Mouse (Mus musculus) midbrain, embryonic 12.5 days (tissue): ENCODE measurements around the gene Gch1. TPM values are rescaled to one million over a fixed set of nuclear protein-coding genes. Genes with fewer than 3 reads are reported as not detected.
A peak's percentile ranks its signal among the peaks of the same experiment; 100 is the strongest.

ENCODE experiments used
- ATAC-seq: fragments of 200-750 bp; cut with Nextera tagmentation; 2 replicates; pipeline ENCODE4 v1.8.0; 2017; ENCODE audit warnings: low read depth, moderate TSS enrichment, moderate library complexity; ENCODE audit not compliant: low FRiP score
- H3K27ac ChIP-seq: fragments of 300-500 bp; sonication (generic); replicated peaks from 2 replicates; pipeline ENCODE4 v1.5.1; 2016; ENCODE audit warnings: mild to moderate bottlenecking
- H3K27me3 ChIP-seq: fragments of 300-500 bp; sonication (generic); 2 replicates; pipeline ENCODE4 v1.6.1; 2016; ENCODE audit warnings: mild to moderate bottlenecking
- H3K36me3 ChIP-seq: fragments of 300-500 bp; sonication (generic); 2 replicates; pipeline ENCODE4 v1.6.1; 2016
- H3K4me1 ChIP-seq: fragments of 300-500 bp; sonication (generic); 2 replicates; pipeline ENCODE4 v1.6.1; 2016
- H3K4me2 ChIP-seq: fragments of 300-500 bp; sonication (generic); replicated peaks from 2 replicates; pipeline ENCODE4 v1.6.1; 2016; ENCODE audit warnings: mild to moderate bottlenecking, moderate library complexity
- H3K4me3 ChIP-seq: fragments of 300-500 bp; sonication (generic); 2 replicates; pipeline ENCODE4 v1.5.1; 2016; ENCODE audit warnings: mild to moderate bottlenecking
- H3K9ac ChIP-seq: fragments of 300-500 bp; sonication (generic); replicated peaks from 2 replicates; pipeline ENCODE4 v1.6.1; 2016; ENCODE audit warnings: mild to moderate bottlenecking, moderate library complexity
- H3K9me3 ChIP-seq: fragments of 300-500 bp; sonication (generic); 2 replicates; pipeline ENCODE4 v1.6.1; 2016; ENCODE audit warnings: mild to moderate bottlenecking
- WGBS: fragments of 180-500 bp; shearing (Covaris S2); methylation state at CpG from one replicate; pipeline ENCODE4 v1.1.7; 2016; 5-methylcytosine and 5-hydroxymethylcytosine counted together
- polyA plus RNA-seq: library from polyadenylated mRNA; unstranded; fragments of >200 nt; fragmentation: Nextera tagmentation; extraction: Ambion mirVana; gene quantifications from 2 replicates; pipeline ENCODE4 v1.2.1, GENCODE M21; 2016

The Gch1 gene
- 3.1 and 5.0 TPM in 2 replicates for polyA plus RNA-seq

DNA sequence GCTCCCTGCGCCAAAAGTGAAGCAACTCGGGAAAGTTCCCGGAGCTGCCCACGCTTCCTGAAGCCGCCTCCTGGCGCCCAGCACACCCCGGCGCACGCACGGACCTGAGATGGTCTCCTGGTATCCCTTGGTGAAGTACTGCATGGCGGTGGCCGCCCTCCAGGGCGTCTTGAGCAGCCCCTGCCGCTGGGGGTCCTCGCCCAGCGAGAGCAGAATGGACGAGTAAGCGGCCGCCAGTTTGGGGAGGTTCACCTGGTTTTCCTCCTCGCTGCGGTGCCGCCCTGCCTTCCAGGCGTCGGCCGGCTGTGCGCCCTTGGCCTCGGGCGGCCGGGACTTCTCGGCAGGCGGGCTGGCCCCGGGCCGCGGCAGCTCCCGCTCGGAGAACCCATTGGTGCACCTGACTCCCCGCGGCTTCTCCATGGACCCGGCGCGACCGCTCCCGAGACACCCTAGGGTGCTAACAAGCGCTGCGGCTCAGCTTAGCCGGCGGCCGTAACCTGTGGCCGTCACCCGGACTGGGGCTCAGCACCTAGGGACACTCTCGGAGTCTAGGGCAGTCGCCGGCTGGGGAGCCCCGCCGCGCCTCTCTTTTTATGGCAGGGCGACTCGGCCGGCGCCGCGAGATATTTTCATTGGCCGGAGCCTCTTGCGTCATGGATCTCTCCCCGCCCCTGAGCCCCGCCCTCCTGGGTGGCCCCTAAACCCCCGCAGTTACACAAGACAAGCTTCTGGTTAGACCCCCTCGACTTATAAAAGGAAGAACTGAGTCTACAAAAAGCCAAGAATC, at the start of gene Gch1:
Gene Gch1, minus strand, starts transcription at position 566 of the 787 bp plus-strand sequence.
- Histone ChIP-seq H3K4me2 (peak within 1 kb of the TSS; percentile 99), H3K9me3 (no peaks in the 10 kb centered on the region), H3K9ac (peak within 1 kb of the TSS; percentile 61), H3K27ac (no peak within 1 kb of the TSS), H3K27me3 (peaks cover 19% of the 10 kb centered on the region), H3K4me3 (peak within 1 kb of the TSS; percentile 82), H3K4me1 (peaks cover 7% of the 10 kb centered on the region), H3K36me3 (no peaks in the 10 kb centered on the region)
- ATAC-seq = peak; percentile 93
- WGBS = 0% methylated on average over 67 of the region's 68 CpGs

- ATAC-seq = no peak
- H3K36me3 ChIP-seq = peaks cover 9% of the 10 kb centered on the region; the same call in 1 of the 2 replicates
- no peaks in the 10 kb centered on the region for H3K27me3 ChIP-seq
- H3K4me2 ChIP-seq = no peak overlapping the region
- H3K27ac ChIP-seq = no peak overlapping the region
- WGBS = 83% methylated on average over 4 of the region's 4 CpGs
- 0 out of 2 replicates have a peak, but pooled peaks cover 5% of the 10 kb centered on the region for H3K9me3 ChIP-seq
- H3K4me3 ChIP-seq = no peak overlapping the region
- no peaks in the 10 kb centered on the region for H3K4me1 ChIP-seq
- no peak overlapping the region for H3K9ac ChIP-seq
Measured at GRCm38 (mm10) chr14:47237286-47237685, 48.1 kb upstream of the Gch1 start.

DNA sequence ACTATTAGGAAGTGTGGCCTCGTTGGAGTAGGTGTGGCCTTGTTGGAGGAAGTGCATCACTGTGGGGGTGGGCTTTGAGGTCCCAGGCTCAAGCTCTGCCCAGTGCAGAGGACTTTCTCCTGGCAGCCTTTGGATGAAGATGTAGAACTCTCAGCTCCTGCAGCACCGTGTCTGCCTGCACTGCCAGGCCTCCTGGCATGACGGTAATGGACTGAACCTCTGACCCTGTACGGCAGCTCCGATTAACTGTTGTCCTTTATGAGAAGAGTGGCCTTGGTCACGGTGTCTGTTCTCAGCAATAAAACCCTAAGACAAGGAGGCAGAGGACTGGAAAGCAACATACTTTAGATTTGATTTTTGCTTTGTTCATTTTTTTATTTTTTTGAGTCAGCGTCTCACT, 47.3 kb upstream of the Gch1 start:
- WGBS = 94% methylated on average over 7 of the region's 7 CpGs
- no peak for ATAC-seq
- Histone ChIP-seq H3K4me1 (no peaks in the 10 kb centered on the region), H3K4me3 (no peak overlapping the region), H3K27ac (no peak overlapping the region), H3K9ac (no peak overlapping the region), H3K4me2 (no peak overlapping the region), H3K27me3 (no peaks in the 10 kb centered on the region), H3K9me3 (0 out of 2 replicates have a peak, but pooled peaks cover 5% of the 10 kb centered on the region), H3K36me3 (peaks cover 7% of the 10 kb centered on the region; the same call in 1 of the 2 replicates)

DNA sequence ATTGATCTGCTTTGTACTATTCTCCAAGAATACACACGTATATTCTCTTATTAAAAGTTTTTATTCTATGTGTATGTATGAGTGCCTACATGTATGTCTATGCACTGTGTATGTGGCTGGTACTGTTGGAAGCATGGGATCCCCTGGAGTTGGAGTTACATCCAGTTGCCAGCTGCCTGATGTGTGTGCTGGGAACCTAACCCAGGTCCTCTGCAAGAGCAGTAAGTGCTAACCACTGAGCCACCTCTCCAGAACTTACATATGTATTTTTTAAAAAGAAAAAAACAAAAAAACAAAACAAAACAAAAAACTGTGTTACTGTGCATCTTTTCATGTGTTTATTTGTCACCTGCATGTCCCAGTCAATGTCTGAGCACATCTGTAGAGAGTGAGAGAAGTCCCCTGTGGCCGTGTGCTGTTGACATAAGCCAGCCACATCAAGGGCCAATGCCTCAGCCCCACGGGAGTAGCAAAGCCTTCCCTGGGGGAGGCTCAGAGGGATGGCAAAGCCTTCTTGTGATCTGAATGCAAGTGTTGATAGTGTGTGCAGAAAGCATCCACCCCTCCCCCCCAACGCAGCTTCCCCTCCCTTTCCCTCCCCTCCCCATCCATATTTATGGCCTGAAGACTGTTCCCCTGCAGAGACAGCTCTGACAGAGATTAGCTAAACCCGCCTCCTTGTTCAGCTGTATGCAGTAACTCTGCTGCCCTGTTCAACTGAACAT, 45.5 kb upstream of the Gch1 start:
- Histone ChIP-seq H3K4me2 (no peak overlapping the region), H3K9ac (no peak overlapping the region), H3K36me3 (no peaks in the 10 kb centered on the region), H3K27ac (no peak overlapping the region), H3K27me3 (no peaks in the 10 kb centered on the region), H3K9me3 (0 out of 2 replicates have a peak, but pooled peaks cover 5% of the 10 kb centered on the region), H3K4me1 (no peaks in the 10 kb centered on the region), H3K4me3 (no peak overlapping the region)
- no peak for ATAC-seq
- WGBS = 72% methylated on average over 5 of the region's 5 CpGs

DNA sequence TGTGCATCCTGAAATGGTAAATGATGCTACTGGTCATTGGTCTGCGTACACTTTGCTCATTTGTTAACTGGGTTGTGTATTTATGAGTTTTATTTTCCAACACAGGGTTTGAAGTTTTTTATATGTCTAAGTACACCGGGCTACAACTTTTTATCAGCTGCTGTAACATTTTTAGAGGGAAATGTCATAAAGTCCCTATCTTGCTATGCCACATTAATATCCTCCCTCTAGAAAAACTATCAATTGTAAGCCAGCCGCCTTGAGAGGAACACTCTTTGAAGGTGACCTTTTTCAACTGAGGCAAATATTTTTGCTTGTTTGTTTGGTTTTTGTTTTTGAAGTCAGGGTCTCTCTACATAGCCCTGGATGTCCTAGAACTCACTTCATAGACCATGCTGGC, 44.8 kb upstream of the Gch1 start:
- WGBS = 95% methylated on average over 3 of the region's 3 CpGs
- ATAC-seq = no peak
- H3K9me3 ChIP-seq = 0 out of 2 replicates have a peak, but pooled peaks cover 5% of the 10 kb centered on the region
- H3K9ac ChIP-seq = no peak overlapping the region
- H3K27ac ChIP-seq = no peak overlapping the region
- no peaks in the 10 kb centered on the region for H3K4me1 ChIP-seq
- H3K4me2 ChIP-seq = no peak overlapping the region
- no peaks in the 10 kb centered on the region for H3K27me3 ChIP-seq
- no peaks in the 10 kb centered on the region for H3K36me3 ChIP-seq
- H3K4me3 ChIP-seq = no peak overlapping the region

GRCm38 (mm10) chr14:47233602-47234001, 44.4 kb upstream of the Gch1 start:
- Histone ChIP-seq H3K4me3 (no peak overlapping the region), H3K4me1 (no peaks in the 10 kb centered on the region), H3K4me2 (no peak overlapping the region), H3K27me3 (no peaks in the 10 kb centered on the region), H3K27ac (no peak overlapping the region), H3K36me3 (no peaks in the 10 kb centered on the region), H3K9me3 (0 out of 2 replicates have a peak, but pooled peaks cover 5% of the 10 kb centered on the region), H3K9ac (no peak overlapping the region)
- no peak for ATAC-seq
- WGBS = 81% methylated on average over 2 of the region's 2 CpGs

GRCm38 (mm10) chr14:47229796-47230376, 40.7 kb upstream of the Gch1 start:
- H3K4me3 ChIP-seq = no peak overlapping the region
- 0 out of 2 replicates have a peak, but pooled peaks cover 5% of the 10 kb centered on the region for H3K9me3 ChIP-seq
- H3K27ac ChIP-seq = no peak overlapping the region
- H3K4me2 ChIP-seq = no peak overlapping the region
- no peak overlapping the region for H3K9ac ChIP-seq
- H3K4me1 ChIP-seq = no peaks in the 10 kb centered on the region
- H3K27me3 ChIP-seq = no peaks in the 10 kb centered on the region
- H3K36me3 ChIP-seq = no peaks in the 10 kb centered on the region
- ATAC-seq = no peak
- 84% methylated on average over 11 of the region's 11 CpGs for WGBS

DNA sequence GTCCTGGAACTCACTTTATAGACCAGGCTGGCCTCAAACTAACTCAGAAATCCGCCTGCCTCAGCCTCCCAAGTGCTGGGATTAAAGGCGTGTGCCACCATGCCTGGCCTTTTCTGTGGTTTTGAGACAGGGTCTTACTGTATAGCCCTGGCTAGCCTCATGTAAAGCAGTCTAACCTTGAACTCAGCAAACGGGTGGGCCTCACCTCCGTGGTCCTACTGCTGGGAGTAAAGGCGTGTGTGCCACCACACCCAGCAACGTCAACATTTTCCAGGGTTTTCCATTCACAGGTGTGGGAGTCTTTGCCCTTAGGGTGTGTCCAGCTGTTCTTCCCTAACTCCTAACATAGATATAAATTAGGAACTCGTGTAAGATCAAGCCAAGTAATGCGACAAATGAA, 36.7 kb upstream of the Gch1 start:
- Histone ChIP-seq H3K4me3 (no peak overlapping the region), H3K4me2 (no peak overlapping the region), H3K4me1 (no peaks in the 10 kb centered on the region), H3K27me3 (no peaks in the 10 kb centered on the region), H3K9me3 (no peaks in the 10 kb centered on the region), H3K9ac (no peak overlapping the region), H3K36me3 (no peaks in the 10 kb centered on the region), H3K27ac (no peak overlapping the region)
- no peak for ATAC-seq
- WGBS = 90% methylated on average over 8 of the region's 8 CpGs

DNA sequence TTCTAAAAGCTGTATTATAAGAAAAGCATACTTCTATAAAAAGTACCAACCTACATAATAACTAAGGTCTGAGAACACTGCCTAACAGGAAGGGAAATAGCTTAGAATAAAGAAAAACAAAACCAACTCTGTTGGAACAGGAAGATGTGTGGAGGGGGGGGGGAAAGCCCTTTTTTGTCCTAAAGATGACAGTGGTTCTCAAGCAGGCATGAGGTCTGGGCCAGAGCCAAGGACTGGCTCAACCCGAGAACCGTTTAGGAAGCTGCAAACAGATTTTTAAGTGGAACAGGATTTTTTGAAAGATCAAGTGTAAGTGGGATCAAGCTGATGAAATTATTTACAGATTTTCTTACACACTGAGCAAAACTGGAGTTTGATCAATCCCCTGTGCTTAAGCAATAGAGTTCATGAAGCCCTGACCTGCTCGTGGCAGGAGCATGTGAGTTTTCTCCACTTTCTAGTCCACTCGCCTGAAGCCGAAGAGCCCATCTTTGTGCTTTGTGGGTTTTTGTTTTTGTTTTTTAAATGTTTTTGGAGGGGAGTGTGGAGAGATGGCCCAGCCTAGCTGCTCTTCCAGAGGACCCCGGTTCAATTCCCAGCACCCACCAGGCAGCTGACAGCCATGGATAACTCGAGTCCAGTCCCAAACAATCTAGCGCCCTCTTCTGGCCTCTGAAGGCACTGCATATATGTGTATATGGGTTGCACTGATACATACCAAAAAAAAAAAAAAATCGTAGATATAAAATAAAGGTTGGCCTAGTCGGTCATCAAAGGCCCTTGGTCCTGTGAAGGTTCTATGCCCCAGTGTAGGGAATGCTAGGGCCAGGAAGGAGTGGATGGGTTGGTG, 35.5 kb upstream of the Gch1 start:
- H3K4me1 ChIP-seq = no peaks in the 10 kb centered on the region
- no peak overlapping the region for H3K4me2 ChIP-seq
- no peaks in the 10 kb centered on the region for H3K27me3 ChIP-seq
- no peak overlapping the region for H3K4me3 ChIP-seq
- no peak for ATAC-seq
- H3K9ac ChIP-seq = no peak overlapping the region
- WGBS = 83% methylated on average over 10 of the region's 10 CpGs
- no peaks in the 10 kb centered on the region for H3K9me3 ChIP-seq
- no peak overlapping the region for H3K27ac ChIP-seq
- H3K36me3 ChIP-seq = no peaks in the 10 kb centered on the region

DNA sequence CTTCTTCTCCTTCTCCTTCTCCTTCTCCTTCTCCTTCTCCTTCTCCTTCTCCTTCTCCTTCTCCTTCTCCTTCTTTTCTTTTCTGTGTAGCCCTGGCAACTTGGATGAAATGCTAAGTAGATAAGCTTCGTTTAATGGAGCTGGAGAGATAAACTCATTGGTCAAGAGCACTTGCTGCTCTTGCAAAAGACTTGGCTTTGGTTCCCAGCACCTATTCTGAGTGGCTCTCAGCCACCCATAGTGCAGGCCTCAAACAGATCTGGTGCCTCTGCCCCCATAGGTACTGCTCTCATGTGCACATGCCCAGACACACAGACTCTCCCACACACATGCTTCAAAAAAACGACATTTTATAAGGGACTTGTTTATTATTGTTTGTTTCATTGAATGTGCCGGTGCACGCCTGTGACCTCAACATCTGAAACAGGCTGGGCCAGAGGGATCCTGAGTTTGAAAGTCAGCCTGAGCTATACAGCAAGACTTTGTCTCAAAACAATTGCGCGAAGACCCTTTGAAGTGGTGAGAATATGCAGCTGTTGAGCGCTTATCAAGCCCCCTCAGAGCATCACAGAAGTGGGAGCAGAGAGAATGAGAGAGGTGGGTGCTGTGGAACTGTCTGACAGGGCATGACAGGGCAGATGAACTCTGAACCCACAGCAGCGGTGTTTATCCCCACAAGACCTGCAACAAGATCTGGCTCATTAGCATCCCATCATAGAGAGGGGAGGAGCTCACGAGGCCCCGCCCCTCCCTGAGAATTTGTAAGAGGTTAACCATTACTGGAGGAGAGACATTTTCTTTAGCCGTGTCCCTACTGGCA, 33.6 kb upstream of the Gch1 start:
- Histone ChIP-seq H3K27ac (no peak overlapping the region), H3K27me3 (no peaks in the 10 kb centered on the region), H3K9me3 (no peaks in the 10 kb centered on the region), H3K4me1 (no peaks in the 10 kb centered on the region), H3K9ac (no peak overlapping the region), H3K36me3 (no peaks in the 10 kb centered on the region), H3K4me3 (no peak overlapping the region), H3K4me2 (no peak overlapping the region)
- ATAC-seq = no peak
- 83% methylated on average over 11 of the region's 11 CpGs for WGBS

DNA sequence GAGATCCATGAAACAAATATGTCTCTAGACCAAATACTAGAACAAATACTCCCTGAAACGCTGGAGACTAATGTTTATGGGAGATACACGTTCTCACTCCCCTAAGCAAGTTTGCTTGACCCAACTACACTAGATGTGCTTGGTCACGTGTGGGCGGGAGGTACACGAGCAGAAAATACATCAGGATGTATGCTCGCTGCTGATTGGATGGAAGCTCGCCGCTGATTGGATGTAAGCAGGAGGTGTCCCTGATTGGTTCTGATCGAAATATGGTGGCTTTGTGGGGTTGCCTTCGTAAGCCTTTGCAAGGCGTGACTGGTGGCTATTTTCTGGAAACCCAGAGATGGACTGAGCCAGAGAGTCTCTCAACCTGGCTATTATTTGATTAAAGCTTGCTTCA, 32.4 kb upstream of the Gch1 start:
- Histone ChIP-seq H3K36me3 (no peaks in the 10 kb centered on the region), H3K4me1 (no peaks in the 10 kb centered on the region), H3K4me2 (no peak overlapping the region), H3K9me3 (no peaks in the 10 kb centered on the region), H3K4me3 (no peak overlapping the region), H3K27me3 (no peaks in the 10 kb centered on the region), H3K9ac (no peak overlapping the region), H3K27ac (no peak overlapping the region)
- WGBS = 91% methylated on average over 11 of the region's 11 CpGs
- no peak for ATAC-seq
